Mouse (Mus musculus): ENCODE measurements around the gene Dmrtc1c1. TPM values are rescaled to one million over a fixed set of nuclear protein-coding genes. Genes with fewer than 3 reads are reported as not detected.
"Not testable (repeated sequence)": the region's sequence is repeated elsewhere in the genome, so short reads cannot be mapped to it uniquely, and the experiment has no call there.

Dmrtc1c1 gene
- polyA plus RNA-seq (2012; rRNA removed), result not detected in 2 replicates

GRCm38 (mm10) chrX:102802663-102803062, at the start of gene Dmrtc1c1:
Dmrtc1c1 (plus strand) TSS chrX:102802963.
- not testable (repeated sequence) for H3K4me1 ChIP-seq (ENCODE audit: control insufficient read depth, insufficient read depth, low read length); DNase-seq; H3K36me3 ChIP-seq (ENCODE audit: control insufficient read depth, insufficient read depth, low read length); H3K27ac ChIP-seq (ENCODE audit: insufficient read depth, low read depth, low read length); H3K4me3 ChIP-seq (ENCODE audit: insufficient read depth, low read depth, low read length); H3K27me3 ChIP-seq (replicated peaks; ENCODE audit: control insufficient read depth, insufficient read depth, low read length)
- WGBS, result no CpG with 5 or more reads among the region's 14 CpGs

GRCm38 (mm10) chrX:102765878-102766277, 36.9 kb upstream of the Dmrtc1c1 start:
- Histone ChIP-seq H3K4me1 (ENCODE audit: control insufficient read depth, insufficient read depth, low read length) (no peaks in the 10 kb centered on the region), H3K27ac (ENCODE audit: insufficient read depth, low read depth, low read length) (no peak overlapping the region), H3K36me3 (ENCODE audit: control insufficient read depth, insufficient read depth, low read length) (no peaks in the 10 kb centered on the region), H3K27me3 (replicated peaks; ENCODE audit: control insufficient read depth, insufficient read depth, low read length) (no peaks in the 10 kb centered on the region), H3K4me3 (ENCODE audit: insufficient read depth, low read depth, low read length) (no peak overlapping the region)
- TF ChIP-seq POLR2A (IDR thresholded peaks at IDR 0.05; ENCODE audit: low read depth, low read length), result no peak
- TF ChIP-seq CTCF (conservative IDR thresholded peaks at IDR 0.05; ENCODE audit: insufficient read depth, insufficient read length, low read depth, low read length), result no peak
- no peak for DNase-seq
- 20% methylated on average over 4 of the region's 4 CpGs for WGBS

DNA sequence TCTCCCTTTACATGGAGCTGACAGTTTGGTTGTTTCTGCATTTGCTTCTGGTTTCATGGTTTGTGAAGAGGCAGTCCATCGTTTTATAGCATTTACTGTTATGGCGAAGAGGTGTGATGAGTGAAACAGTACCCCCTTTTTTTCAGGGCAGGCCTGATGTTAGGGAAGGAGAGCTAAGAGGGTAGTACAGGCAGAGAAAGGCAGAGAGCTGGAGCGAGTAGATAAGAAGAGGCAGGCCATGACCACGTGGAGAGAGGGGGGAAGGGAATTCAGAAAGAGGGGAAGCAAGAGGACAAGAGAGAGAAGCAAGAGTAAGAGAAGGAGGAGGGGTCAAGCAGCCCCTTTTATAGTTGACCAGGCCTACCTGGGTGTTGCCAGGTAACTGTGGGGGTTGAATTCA, 9.5 kb downstream of the Dmrtc1c1 start:
- 70% methylated on average over 4 of the region's 4 CpGs for WGBS
- no peaks in the 10 kb centered on the region for H3K36me3 ChIP-seq (ENCODE audit: control insufficient read depth, insufficient read depth, low read length)
- H3K27ac ChIP-seq (ENCODE audit: insufficient read depth, low read depth, low read length), result no peak overlapping the region
- no peaks in the 10 kb centered on the region for H3K4me1 ChIP-seq (ENCODE audit: control insufficient read depth, insufficient read depth, low read length)
- DNase-seq, result no peak
- H3K27me3 ChIP-seq (replicated peaks; ENCODE audit: control insufficient read depth, insufficient read depth, low read length), result no peaks in the 10 kb centered on the region
- TF ChIP-seq CTCF (conservative IDR thresholded peaks at IDR 0.05; ENCODE audit: insufficient read depth, insufficient read length, low read depth, low read length) (no peak), POLR2A (IDR thresholded peaks at IDR 0.05; ENCODE audit: low read depth, low read length) (no peak)
- H3K4me3 ChIP-seq (ENCODE audit: insufficient read depth, low read depth, low read length), result no peak overlapping the region

- no CpG with 5 or more reads among the region's 13 CpGs for WGBS
- H3K36me3 ChIP-seq (ENCODE audit: control insufficient read depth, insufficient read depth, low read length); H3K4me1 ChIP-seq (ENCODE audit: control insufficient read depth, insufficient read depth, low read length); H3K4me3 ChIP-seq (ENCODE audit: insufficient read depth, low read depth, low read length); DNase-seq; H3K27ac ChIP-seq (ENCODE audit: insufficient read depth, low read depth, low read length); H3K27me3 ChIP-seq (replicated peaks; ENCODE audit: control insufficient read depth, insufficient read depth, low read length): not testable (repeated sequence)
Observed at GRCm38 (mm10) chrX:102854516-102854915, 51.8 kb downstream of the Dmrtc1c1 start, which contains the start of gene Dmrtc1c2. Dmrtc1c2 (minus strand) TSS chrX:102854616.

Other genes starting within 250 kb of the Dmrtc1c1 start
- gene Phka1, start 158.7 kb upstream of the Dmrtc1c1 start, polyA plus RNA-seq (2012; rRNA removed), result 5.6 and 6.1 TPM in 2 replicates
- not detected in 2 replicates for gene Gm3880, start 116.0 kb upstream of the Dmrtc1c1 start, polyA plus RNA-seq (2012; rRNA removed)
- gene Gm9112, start 95.3 kb upstream of the Dmrtc1c1 start, polyA plus RNA-seq (2012; rRNA removed), result not detected in 2 replicates
- gene Dmrtc1b, start 95.1 kb upstream of the Dmrtc1c1 start, polyA plus RNA-seq (2012; rRNA removed), result not detected in 2 replicates
- gene Dmrtc1c2, start 51.7 kb downstream of the Dmrtc1c1 start, polyA plus RNA-seq (2012; rRNA removed), result not detected in 2 replicates
- 0.14 TPM in 1 of 2 replicates, not detected in the other for gene 1700031F05Rik, start 65.0 kb downstream of the Dmrtc1c1 start, polyA plus RNA-seq (2012; rRNA removed)
- gene Dmrtc1a, start 105.7 kb downstream of the Dmrtc1c1 start, polyA plus RNA-seq (2012; rRNA removed), result 0.41 and 0.48 TPM in 2 replicates
- gene 1700011M02Rik, start 105.9 kb downstream of the Dmrtc1c1 start, polyA plus RNA-seq (2012; rRNA removed), result not detected in 2 replicates
- 0.80 TPM in 1 of 2 replicates, not detected in the other for gene 1700018G05Rik, start 125.4 kb downstream of the Dmrtc1c1 start, polyA plus RNA-seq (2012; rRNA removed)